ENCODE assay signal across 10 mouse cellular contexts in the genomic region with DNA sequence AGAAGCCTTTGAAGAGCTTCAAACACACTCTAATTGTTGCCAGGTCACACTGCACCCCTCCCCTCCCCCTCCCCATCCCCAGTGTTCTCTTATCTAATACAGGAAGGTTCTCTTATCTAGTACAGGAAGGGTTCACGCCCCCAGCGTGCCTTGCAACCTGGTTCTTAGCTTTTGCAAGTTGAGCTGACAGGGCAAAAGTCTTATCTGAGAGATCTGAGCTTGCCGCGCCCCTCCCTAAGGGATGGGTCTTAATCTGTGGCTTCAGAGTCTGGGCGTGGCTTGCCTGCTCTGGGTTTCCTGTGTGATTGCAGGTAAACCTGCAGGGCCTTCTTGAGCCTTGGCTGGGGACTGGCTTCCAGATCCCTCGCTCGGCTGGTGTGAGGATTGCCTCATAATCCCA. TPM values are rescaled to one million over a fixed set of nuclear protein-coding genes. Genes with fewer than 3 reads are reported as not detected.
DNase-seq lines count a peak whose midpoint lies in the region; ATAC-seq and TF ChIP-seq lines count a peak whose summit lies in the region.
"Had no signal": no experiment of that assay in that cellular context is flagged by ENCODE, and none has a peak within 500 bp of the region (broad histone marks: within the 10 kb centered on the region; RNA-seq: fewer than 3 reads in every experiment).

No protein-coding gene starts in this region.

- H3K27ac ChIP-seq in heart, embryonic 10.5 days, result peak overlapping the region; percentile 52; the same call in 1 of the 2 replicates
- peak overlapping the region; percentile 69 for H3K27ac ChIP-seq in ES-Bruce4 (ENCODE audit: insufficient read depth, low read length)
- H3K27ac ChIP-seq in limb, embryonic 14.5 days (replicated peaks; ENCODE audit: low read depth, low read length), result no peak overlapping the region
- H3K27ac ChIP-seq in midbrain, embryonic 11.5 days (ENCODE audit: low read depth, low read length), result no peak overlapping the region

- peak overlapping the region; percentile 56 for H3K4me3 ChIP-seq in heart, embryonic 10.5 days
- no peak overlapping the region for H3K4me3 ChIP-seq in ES-Bruce4 (ENCODE audit: low read depth, low read length)
- no peak overlapping the region for H3K4me3 ChIP-seq in limb, embryonic 14.5 days (replicated peaks; ENCODE audit: low read length)
- no peak overlapping the region for H3K4me3 ChIP-seq in midbrain, embryonic 11.5 days (ENCODE audit: low read depth, low read length)

- no peak for ATAC-seq in limb, embryonic 14.5 days (ENCODE audit: low FRiP score, low read depth)
- no peak for ATAC-seq in midbrain, embryonic 11.5 days (ENCODE audit: low FRiP score)

- H3K4me1 ChIP-seq in heart, embryonic 10.5 days, result peaks cover 33% of the 10 kb centered on the region
- peaks cover 6% of the 10 kb centered on the region for H3K4me1 ChIP-seq in ES-Bruce4 (ENCODE audit: control insufficient read depth, insufficient read depth, low read length)
- peaks cover 22% of the 10 kb centered on the region for H3K4me1 ChIP-seq in limb, embryonic 14.5 days (ENCODE audit: control insufficient read depth, insufficient read depth, low read length)
- H3K4me1 ChIP-seq in midbrain, embryonic 11.5 days (ENCODE audit: control insufficient read depth, insufficient read depth, low read length), result peaks cover 6% of the 10 kb centered on the region; the same call in 1 of the 2 replicates

- 14% methylated on average over 7 of the region's 7 CpGs for WGBS in heart, embryonic 10.5 days
- 35% methylated on average over 7 of the region's 7 CpGs for WGBS in limb, embryonic 14.5 days
- 32% methylated on average over 7 of the region's 7 CpGs for WGBS in midbrain, embryonic 11.5 days

- TF ChIP-seq EP300 in ES-Bruce4 (IDR thresholded peaks at IDR 0.05; ENCODE audit: insufficient read depth, low read depth, low read length), result peak; percentile 71

- H3K9ac ChIP-seq in ES-Bruce4 (ENCODE audit: low read depth, poor library complexity, severe bottlenecking), result no peak overlapping the region
- H3K9ac ChIP-seq in limb, embryonic 14.5 days (ENCODE audit: low read depth, low read length, severe bottlenecking), result no peak overlapping the region
- no peak overlapping the region for H3K9ac ChIP-seq in midbrain, embryonic 11.5 days (ENCODE audit: low read length)

- H3K9me3 ChIP-seq in heart, embryonic 10.5 days, result no peaks in the 10 kb centered on the region
- no peaks in the 10 kb centered on the region for H3K9me3 ChIP-seq in ES-Bruce4 (replicated peaks; ENCODE audit: control insufficient read depth, insufficient read depth, low read length, poor library complexity, severe bottlenecking)
- H3K9me3 ChIP-seq in limb, embryonic 14.5 days (ENCODE audit: control insufficient read depth, low read length), result no peaks in the 10 kb centered on the region
- H3K9me3 ChIP-seq in midbrain, embryonic 11.5 days (ENCODE audit: control insufficient read depth, low read length), result no peaks in the 10 kb centered on the region; the same call in 1 of the 2 replicates

- peaks cover 43% of the 10 kb centered on the region for H3K27me3 ChIP-seq in heart, embryonic 10.5 days (ENCODE audit: insufficient read depth, poor library complexity, severe bottlenecking)
- no peaks in the 10 kb centered on the region; the same call in 1 of the 2 replicates for H3K27me3 ChIP-seq in ES-Bruce4 (ENCODE audit: control insufficient read depth, insufficient read depth, low read length, poor library complexity, severe bottlenecking)
- no peaks in the 10 kb centered on the region for H3K27me3 ChIP-seq in limb, embryonic 14.5 days (ENCODE audit: control insufficient read depth, insufficient read depth, low read length)
- peaks cover 3% of the 10 kb centered on the region; the same call in 1 of the 2 replicates for H3K27me3 ChIP-seq in midbrain, embryonic 11.5 days (ENCODE audit: control insufficient read depth, insufficient read depth, low read length)

- H3K36me3 ChIP-seq in heart, embryonic 10.5 days, result no peaks in the 10 kb centered on the region
- no peaks in the 10 kb centered on the region for H3K36me3 ChIP-seq in ES-Bruce4 (ENCODE audit: control insufficient read depth, insufficient read depth, low read length, poor library complexity, severe bottlenecking)
- no peaks in the 10 kb centered on the region for H3K36me3 ChIP-seq in limb, embryonic 14.5 days (ENCODE audit: control insufficient read depth, insufficient read depth, low read length)
- H3K36me3 ChIP-seq in midbrain, embryonic 11.5 days (ENCODE audit: control insufficient read depth, insufficient read depth, low read length), result no peaks in the 10 kb centered on the region
- H3K36me3 ChIP-seq: G1E had no signal

- peak overlapping the region; percentile 43; the same call in 1 of the 2 replicates for H3K4me2 ChIP-seq in limb, embryonic 14.5 days (replicated peaks; ENCODE audit: low read depth, low read length, severe bottlenecking)
- H3K4me2 ChIP-seq in midbrain, embryonic 11.5 days, result no peak overlapping the region

- DNase-seq in heart, embryonic 10.5 days (ENCODE audit: low spot score), result peak; percentile 82
- DNase-seq in heart, postnatal 4 days, result no peak
- DNase-seq in limb, embryonic 14.5 days (ENCODE audit: low spot score), result peak; percentile 8
- peak; percentile 35 to 47 for DNase-seq in spleen, adult 18-20 months
- no peak for DNase-seq in layer of hippocampus, adult 11-12 months (ENCODE audit: low spot score)
- no peak for DNase-seq in midbrain, embryonic 11.5 days (ENCODE audit: low spot score, missing footprints)
- no peak for DNase-seq in adipocyte (ENCODE audit: low spot score)
- DNase-seq: right cerebral cortex, postnatal 4 days had no signal

- TF ChIP-seq POLR2A in ES-Bruce4 (IDR thresholded peaks at IDR 0.05; ENCODE audit: insufficient read depth, low read length), result no peak
- no peak for TF ChIP-seq POLR2A in limb, embryonic 14.5 days (IDR thresholded peaks at IDR 0.05; ENCODE audit: borderline replicate concordance, extremely low read depth, insufficient read depth, insufficient read length)

- TF ChIP-seq CTCF in ES-Bruce4 (IDR thresholded peaks at IDR 0.05; ENCODE audit: low read depth, low read length), result no peak

RNA-seq across cellular contexts. Expression of gene Axin2, which starts 9.2 kb away (rescaled TPM):
- polyA plus RNA-seq in heart, embryonic 10.5 days (2016; fragmentation: Nextera tagmentation; extraction: Ambion mirVana), result 2.2 and 5.1 TPM in 2 replicates
- 1 to 10 TPM; 5.8 to 6.3 TPM for total RNA-seq in heart, postnatal 4 days (2021)
- polyA plus RNA-seq in ES-Bruce4 (2011; ENCODE audit: insufficient read depth, insufficient read length, low read depth, missing spikeins), result 11.4 and 14.5 TPM in 2 replicates
- polyA plus RNA-seq in limb, embryonic 14.5 days (2012; rRNA removed), result 50.9 and 58.2 TPM in 2 replicates
- polyA plus RNA-seq in limb, embryonic 14.5 days (2014; fragmentation: Nextera tagmentation; extraction: Ambion mirVana), result 22.6 and 22.7 TPM in 2 replicates
- 20.8 and 23.1 TPM in 2 replicates for polyA plus RNA-seq in midbrain, embryonic 11.5 days (2014; fragmentation: Nextera tagmentation; extraction: Ambion mirVana)
- total RNA-seq: G1E had no signal
- polyA plus RNA-seq: G1E had no signal

Comparison
In these comparisons a context has a peak if more than half of its experiments do, and no peak if none do; other contexts are left out.
1. DNase-seq: peak in heart, embryonic 10.5 days (single experiment), limb, embryonic 14.5 days (single experiment) and spleen, adult 18-20 months (2 of 2); none in heart, postnatal 4 days (single experiment), layer of hippocampus, adult 11-12 months (single experiment), midbrain, embryonic 11.5 days (single experiment) and adipocyte (single experiment).
2. H3K27ac ChIP-seq: peak in heart, embryonic 10.5 days (single experiment) and ES-Bruce4 (single experiment); none in limb, embryonic 14.5 days (single experiment) and midbrain, embryonic 11.5 days (single experiment).